Mouse (Mus musculus): ENCODE data around the gene Morf4l2.

- TF ChIP-seq CTCF (conservative IDR thresholded peaks at IDR 0.05; ENCODE audit: low read length) (no peak), POU5F1 (IDR thresholded peaks at IDR 0.05; ENCODE audit: borderline replicate concordance, low read length) (no peak), NANOG (IDR thresholded peaks at IDR 0.05; ENCODE audit: borderline replicate concordance, low read length) (no peak)
These were observed 46.0 kb upstream of the Morf4l2 start for GRCm38 (mm10) chrX:136789446-136789845.

All from E14TG2a.4 (cell line).